Mouse (Mus musculus) C2C12 (cell line): ENCODE measurements around the gene Tmppe.

Experiments used
- CTCF ChIP-seq: IDR thresholded peaks from one replicate; pipeline ENCODE4 v1.5.1; 2011; ENCODE audit not compliant: control insufficient read depth, insufficient read depth, insufficient read length
- MAX ChIP-seq: IDR thresholded peaks from one replicate; pipeline ENCODE4 v1.6.1; 2011; ENCODE audit warnings: mild to moderate bottlenecking, control low read depth
- USF1 ChIP-seq: IDR thresholded peaks from one replicate; pipeline ENCODE4 v1.6.1; 2011; ENCODE audit warnings: low read depth, mild to moderate bottlenecking, control low read depth, moderate library complexity

DNA sequence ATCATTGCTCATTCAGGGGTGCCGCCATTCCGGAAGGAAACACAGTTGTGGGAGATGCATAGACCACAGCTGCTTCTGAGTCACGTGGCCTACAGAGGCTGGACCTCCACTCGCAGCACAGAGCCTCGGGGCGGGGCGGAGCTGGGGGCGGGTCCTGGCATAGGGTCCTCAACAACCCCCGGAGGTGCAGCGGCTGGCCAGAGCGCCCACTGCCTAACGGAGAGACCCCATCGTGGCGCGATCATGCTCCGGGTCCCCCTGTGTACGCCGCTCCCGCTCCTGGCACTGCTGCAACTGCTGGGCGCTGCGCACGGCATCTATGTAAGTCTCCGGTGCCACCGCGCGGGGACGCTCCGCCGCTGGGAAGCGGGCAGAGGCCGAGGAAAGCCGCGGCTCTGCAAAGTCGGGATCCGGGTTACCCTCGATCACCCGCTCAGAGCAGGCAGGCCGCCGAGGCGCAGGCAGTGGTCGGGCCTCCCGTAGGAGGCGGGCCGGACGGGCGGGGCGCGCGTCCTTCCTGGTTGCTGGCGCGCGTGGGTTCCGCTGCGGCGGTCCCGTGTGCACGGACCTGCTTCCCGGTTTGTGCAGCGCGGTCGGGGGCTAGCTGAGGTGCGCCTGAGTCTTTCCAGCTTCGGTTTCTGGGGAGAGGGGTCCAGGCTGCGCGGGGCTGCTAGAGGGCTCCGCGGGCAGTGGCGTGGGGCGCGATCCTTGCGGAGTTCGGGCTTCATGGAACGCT, at the start of gene Tmppe, which contains the start of gene Glb1:
- peak; percentile 40 for TF ChIP-seq CTCF
- peak; percentile 95 for TF ChIP-seq USF1
- peak; percentile 14 for TF ChIP-seq MAX
